Mouse (Mus musculus) cerebellum, postnatal 10 days (tissue): Measurements from ENCODE around the gene 2300009A05Rik.

Experiments used
- DNase-seq, 2 experiments: peaks; one replicate each; pipeline ENCODE4 v3.0.0; 2021; ENCODE audit warnings: mixed read lengths in 2 of 2

2300009A05Rik gene

GRCm38 (mm10) chr9:63398611-63399462, at the start of gene 2300009A05Rik:
Gene 2300009A05Rik, minus strand, starts transcription at chr9:63399246.
- DNase-seq, result peak; percentile 92 to 96

- no peak for DNase-seq
Observed at GRCm38 (mm10) chr9:63443695-63444094, 44.6 kb upstream of the 2300009A05Rik start.

GRCm38 (mm10) chr9:63430652-63431051, 31.6 kb upstream of the 2300009A05Rik start:
- no peak for DNase-seq

- DNase-seq, result peak; percentile 11 to 17
Observed at GRCm38 (mm10) chr9:63421096-63421736, 22.2 kb upstream of the 2300009A05Rik start.

- peak; percentile 48 to 66 for DNase-seq
Observed at GRCm38 (mm10) chr9:63420396-63420795, 21.4 kb upstream of the 2300009A05Rik start.

- DNase-seq, result no peak
Observed at GRCm38 (mm10) chr9:63400176-63400575, 1.1 kb upstream of the 2300009A05Rik start.

- no peak for DNase-seq
Observed at GRCm38 (mm10) chr9:63399463-63399815, 393 bp upstream of the 2300009A05Rik start.

- DNase-seq, result no peak
Observed at GRCm38 (mm10) chr9:63395612-63396011, 3.4 kb downstream of the 2300009A05Rik start.

- DNase-seq, result no peak
Observed at GRCm38 (mm10) chr9:63391307-63391706, 7.7 kb downstream of the 2300009A05Rik start.

- no peak for DNase-seq
Observed at GRCm38 (mm10) chr9:63382761-63383160, 16.3 kb downstream of the 2300009A05Rik start.

GRCm38 (mm10) chr9:63380326-63380725, 18.7 kb downstream of the 2300009A05Rik start:
- DNase-seq, result no peak

- peak in 1 of 2 experiments; percentile 37 for DNase-seq
Observed at GRCm38 (mm10) chr9:63378174-63378573, 20.9 kb downstream of the 2300009A05Rik start.

GRCm38 (mm10) chr9:63377270-63378142, 21.5 kb downstream of the 2300009A05Rik start, which contains the start of gene Map2k5:
Gene Map2k5, minus strand, starts transcription at chr9:63377902.
- peak; percentile 97 for DNase-seq

GRCm38 (mm10) chr9:63373315-63373714, 25.7 kb downstream of the 2300009A05Rik start:
- DNase-seq, result no peak

- peak; percentile 54 to 74 for DNase-seq
Observed at GRCm38 (mm10) chr9:63372541-63372940, 26.5 kb downstream of the 2300009A05Rik start.

GRCm38 (mm10) chr9:63360410-63360809, 38.6 kb downstream of the 2300009A05Rik start:
- no peak for DNase-seq

GRCm38 (mm10) chr9:63359016-63359415, 40.0 kb downstream of the 2300009A05Rik start:
- no peak for DNase-seq

- DNase-seq, result no peak
Observed at GRCm38 (mm10) chr9:63356721-63357120, 42.3 kb downstream of the 2300009A05Rik start.

GRCm38 (mm10) chr9:63356278-63356677, 42.8 kb downstream of the 2300009A05Rik start:
- no peak for DNase-seq

GRCm38 (mm10) chr9:63354168-63354567, 44.9 kb downstream of the 2300009A05Rik start:
- no peak for DNase-seq

GRCm38 (mm10) chr9:63350030-63350429, 49.0 kb downstream of the 2300009A05Rik start:
- no peak for DNase-seq

- no peak for DNase-seq
Observed at GRCm38 (mm10) chr9:63349241-63349640, 49.8 kb downstream of the 2300009A05Rik start.

- DNase-seq, result peak; percentile 23 to 27
Observed at GRCm38 (mm10) chr9:63348146-63348545, 50.9 kb downstream of the 2300009A05Rik start.
